Mouse (Mus musculus): ENCODE data around the gene Gm3629.
"Not testable (repeated sequence)": the region's sequence is repeated elsewhere in the genome, so short reads cannot be mapped to it uniquely, and the experiment has no call there.

The Gm3629 gene

DNA sequence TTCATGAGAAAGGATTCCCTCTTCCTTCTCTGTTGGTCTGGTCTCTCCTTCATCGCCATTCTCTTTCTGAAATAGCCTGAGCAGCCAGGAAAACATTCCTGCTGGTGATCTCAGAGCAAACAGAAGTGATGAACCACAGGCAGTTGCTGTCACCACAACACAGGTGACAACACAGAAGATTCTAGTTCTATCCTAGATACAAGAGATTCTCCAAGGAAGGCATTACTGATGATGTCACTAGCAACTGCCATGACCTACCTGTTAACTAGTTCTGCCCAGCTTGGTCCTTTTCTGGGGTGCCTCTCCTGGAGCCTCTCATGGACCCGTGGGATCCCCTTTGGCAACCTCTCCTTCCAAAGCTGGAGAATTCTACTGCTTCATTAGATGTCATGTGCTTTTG is at the start of gene Gm3629:
Gene Gm3629 (minus strand): TSS at position 101 of the 400 bp plus-strand sequence.
- not testable (repeated sequence) for DNase-seq

GRCm38 (mm10) chr14:6622318-6622717 is 31.9 kb upstream of the Gm3629 start, which contains the start of gene Gm3460:
Gene Gm3460 (minus strand): TSS chr14:6622418.
- DNase-seq: not testable (repeated sequence)

DNA sequence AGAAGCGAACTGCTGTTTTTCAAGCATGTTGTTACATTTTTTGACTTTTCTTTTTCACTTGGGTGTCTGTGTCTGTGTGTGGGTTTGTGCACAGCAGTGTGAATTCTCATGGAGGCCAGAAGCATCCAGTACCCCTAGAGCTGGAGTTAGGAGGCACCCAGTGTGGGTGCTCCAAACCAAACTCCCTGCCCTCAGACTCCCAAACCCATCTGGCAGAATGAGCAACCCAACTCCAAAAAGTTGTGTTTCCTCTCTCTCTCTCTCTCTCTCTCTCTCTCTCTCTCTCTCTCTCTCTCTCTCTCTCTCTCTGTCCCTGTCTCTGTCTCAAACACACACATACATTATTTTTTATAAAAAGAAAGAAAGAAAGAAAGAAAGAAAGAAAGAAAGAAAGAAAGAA is 16.0 kb upstream of the Gm3629 start:
- DNase-seq: peak in 1 of 2 experiments; percentile 20

- peak; percentile 5 to 24 for DNase-seq
Measured at GRCm38 (mm10) chr14:6605004-6605403, 14.6 kb upstream of the Gm3629 start.

DNA sequence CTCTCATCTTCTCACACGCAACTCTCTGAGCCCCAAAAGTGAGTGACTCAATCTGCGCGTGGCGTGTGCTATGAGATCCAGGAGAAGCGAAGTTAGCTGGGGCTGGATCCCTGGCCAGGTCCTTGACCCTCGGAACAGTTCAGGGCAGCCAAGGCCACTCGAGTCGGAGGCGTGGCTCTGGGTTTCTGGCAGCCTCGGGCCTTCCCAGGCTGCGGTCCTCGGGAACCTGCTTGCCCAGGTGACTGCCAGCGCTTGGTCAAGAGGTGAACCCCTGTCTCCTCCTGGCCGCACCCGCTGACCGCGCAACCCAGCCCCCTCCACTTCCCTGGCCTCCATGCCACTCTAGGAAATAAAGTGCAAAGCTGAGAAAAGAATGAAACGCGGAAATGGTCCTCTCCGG is 14.1 kb upstream of the Gm3629 start:
- peak; percentile 16 to 44 for DNase-seq

- DNase-seq: not testable (repeated sequence)
Measured at GRCm38 (mm10) chr14:6537190-6537589, 53.2 kb downstream of the Gm3629 start, which contains the start of gene Gm8356. Gene Gm8356 (minus strand): TSS chr14:6537290.

Measured in lung, postnatal 4 days (tissue).